In the genomic region with DNA sequence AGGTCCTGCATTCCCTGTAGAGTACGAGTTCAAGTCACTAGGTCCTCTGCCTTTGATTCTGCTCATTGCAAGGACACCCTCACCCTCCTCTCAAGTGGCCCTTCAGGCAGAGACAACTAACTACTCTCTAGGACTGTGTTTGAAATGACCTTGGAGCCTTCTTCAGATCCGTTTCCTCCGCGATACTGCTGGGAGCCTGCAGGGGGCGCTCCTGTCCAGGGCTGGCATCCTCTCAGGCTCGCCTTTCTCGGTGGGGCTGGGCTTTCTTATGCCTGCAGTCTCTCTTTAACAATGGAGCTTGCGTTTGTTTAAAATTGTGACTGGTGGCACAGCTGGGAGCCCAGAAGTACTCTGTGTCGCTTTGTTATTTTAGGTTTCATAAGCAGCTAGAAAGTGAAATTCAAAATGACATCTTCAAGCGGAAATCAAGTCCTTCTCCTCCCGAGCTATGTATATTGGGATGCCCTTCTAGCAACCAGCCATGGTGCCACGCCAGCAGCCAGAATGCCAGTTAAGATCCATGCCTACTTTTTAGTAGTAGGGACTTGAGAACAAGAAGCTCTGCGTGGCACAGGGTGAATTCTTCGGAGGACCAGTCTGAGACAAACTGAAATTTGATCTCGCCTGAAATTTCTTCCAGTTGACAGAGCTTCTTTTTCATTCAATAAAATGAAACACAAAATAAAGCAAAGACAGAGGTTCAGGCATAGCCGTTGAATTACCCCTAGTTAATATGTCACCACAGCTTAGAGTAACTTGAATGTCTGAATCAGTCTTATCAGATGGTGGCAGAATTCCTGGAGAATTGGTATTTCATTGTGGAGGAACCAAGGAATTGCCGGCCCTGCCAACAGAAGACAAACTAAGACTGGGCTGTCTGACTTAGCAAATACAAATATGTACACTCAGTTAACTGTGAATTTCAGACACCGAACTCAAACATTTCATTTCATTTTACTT, we compare ENCODE assay signal across 8 mouse cellular contexts. TPM values are rescaled to one million over a fixed set of nuclear protein-coding genes. Genes with fewer than 3 reads are reported as not detected.
DNase-seq lines count a peak whose midpoint lies in the region; ATAC-seq lines count a peak whose summit lies in the region.

No protein-coding gene starts in this region.

- H3K4me2 ChIP-seq in heart, embryonic 15.5 days = peak overlapping the region; percentile 53
- H3K4me2 ChIP-seq in liver, embryonic 13.5 days = peak overlapping the region; percentile 9
- H3K4me2 ChIP-seq in stomach, embryonic 15.5 days = peak overlapping the region; percentile 50

- H3K36me3 ChIP-seq in forebrain, embryonic 10.5 days (replicated peaks) = no peaks in the 10 kb centered on the region
- no peaks in the 10 kb centered on the region for H3K36me3 ChIP-seq in heart, embryonic 15.5 days
- no peaks in the 10 kb centered on the region for H3K36me3 ChIP-seq in liver, embryonic 13.5 days
- no peaks in the 10 kb centered on the region for H3K36me3 ChIP-seq in stomach, embryonic 15.5 days

- peaks cover 8% of the 10 kb centered on the region for H3K27me3 ChIP-seq in forebrain, embryonic 10.5 days (ENCODE audit: poor library complexity, severe bottlenecking)
- H3K27me3 ChIP-seq in heart, embryonic 15.5 days = no peaks in the 10 kb centered on the region
- H3K27me3 ChIP-seq in liver, embryonic 13.5 days = no peaks in the 10 kb centered on the region
- no peaks in the 10 kb centered on the region for H3K27me3 ChIP-seq in stomach, embryonic 15.5 days (replicated peaks)

- peak; percentile 51 for ATAC-seq in CD4-positive, CD25-positive, alpha-beta regulatory T cell, adult 4 months
- ATAC-seq in heart, embryonic 15.5 days (replicated peaks; ENCODE audit: insufficient number of reproducible peaks, insufficient read depth, low FRiP score, low read depth) = peak; percentile 55
- ATAC-seq in liver, embryonic 13.5 days (ENCODE audit: low read depth) = no peak
- peak; percentile 68; the same call in 1 of the 2 replicates for ATAC-seq in stomach, embryonic 15.5 days (ENCODE audit: insufficient read depth, low FRiP score, low read depth)

- no peaks in the 10 kb centered on the region for H3K9me3 ChIP-seq in forebrain, embryonic 10.5 days
- no peaks in the 10 kb centered on the region for H3K9me3 ChIP-seq in heart, embryonic 15.5 days (replicated peaks)
- no peaks in the 10 kb centered on the region for H3K9me3 ChIP-seq in liver, embryonic 13.5 days (replicated peaks)
- no peaks in the 10 kb centered on the region for H3K9me3 ChIP-seq in stomach, embryonic 15.5 days

- H3K4me1 ChIP-seq in forebrain, embryonic 10.5 days = peaks cover 14% of the 10 kb centered on the region
- H3K4me1 ChIP-seq in heart, embryonic 15.5 days (replicated peaks) = 0 out of 2 replicates have a peak, but pooled peaks cover 2% of the 10 kb centered on the region
- no peaks in the 10 kb centered on the region for H3K4me1 ChIP-seq in liver, embryonic 13.5 days (replicated peaks)
- no peaks in the 10 kb centered on the region for H3K4me1 ChIP-seq in stomach, embryonic 15.5 days

- H3K4me3 ChIP-seq in forebrain, embryonic 10.5 days = peak overlapping the region; percentile 32
- H3K4me3 ChIP-seq in heart, embryonic 15.5 days = peak overlapping the region; percentile 26
- H3K4me3 ChIP-seq in liver, embryonic 13.5 days (replicated peaks) = no peak overlapping the region; the same call in 1 of the 2 replicates
- peak overlapping the region; percentile 24 for H3K4me3 ChIP-seq in stomach, embryonic 15.5 days (replicated peaks)

- peak; percentile 6 for DNase-seq in c-Kit-negative CD71-positive TER-119-positive erythroid progenitor cells, embryonic 14.5 days (ENCODE audit: low read depth, low spot score)
- peak; percentile 82 for DNase-seq in forebrain, embryonic 10.5 days (ENCODE audit: extremely low spot score, low spot score)
- peak; percentile 86 to 88 for DNase-seq in kidney, postnatal 25 days
- DNase-seq in liver, embryonic 13.5 days = peak; percentile 33
- peak; percentile 85 for DNase-seq in neural tube, embryonic 10.5 days (ENCODE audit: extremely low spot score, low spot score)

- WGBS in forebrain, embryonic 10.5 days = 31% methylated on average over 18 of the region's 18 CpGs
- WGBS in heart, embryonic 15.5 days = 28% methylated on average over 18 of the region's 18 CpGs
- WGBS in liver, embryonic 13.5 days (ENCODE audit: insufficient replicate concordance) = 29% methylated on average over 18 of the region's 18 CpGs
- WGBS in stomach, embryonic 15.5 days = 18% methylated on average over 18 of the region's 18 CpGs

- peak overlapping the region; percentile 37; the same call in 1 of the 2 replicates for H3K27ac ChIP-seq in forebrain, embryonic 10.5 days
- no peak overlapping the region for H3K27ac ChIP-seq in heart, embryonic 15.5 days
- H3K27ac ChIP-seq in liver, embryonic 13.5 days = no peak overlapping the region
- H3K27ac ChIP-seq in stomach, embryonic 15.5 days = no peak overlapping the region

- no peak overlapping the region for H3K9ac ChIP-seq in heart, embryonic 15.5 days
- H3K9ac ChIP-seq in liver, embryonic 13.5 days = no peak overlapping the region
- no peak overlapping the region for H3K9ac ChIP-seq in stomach, embryonic 15.5 days

RNA-seq across cellular contexts. Expression of a gene that starts 28.8 kb away (rescaled TPM):
- polyA plus RNA-seq in CD4-positive, CD25-positive, alpha-beta regulatory T cell, adult 4 months (2017; shearing (Covaris generic)) = 10 to 100 TPM; 13.7 to 20.3 TPM
- 13.3 and 15.7 TPM in 2 replicates for polyA plus RNA-seq in forebrain, embryonic 10.5 days (2016; fragmentation: Nextera tagmentation; extraction: Ambion mirVana)
- 14.4 and 16.7 TPM in 2 replicates for polyA plus RNA-seq in heart, embryonic 15.5 days (2015; fragmentation: Nextera tagmentation; extraction: Ambion mirVana)
- polyA plus RNA-seq in liver, embryonic 13.5 days (2015; fragmentation: Nextera tagmentation; extraction: Ambion mirVana) = 7.0 and 7.8 TPM in 2 replicates
- 15.8 and 17.7 TPM in 2 replicates for polyA plus RNA-seq in stomach, embryonic 15.5 days (2015; fragmentation: Nextera tagmentation; extraction: Ambion mirVana)

Comparison
In these comparisons a context has a peak if more than half of its experiments do, and no peak if none do; other contexts are left out.
1. DNase-seq: peak in every context shown above with its lines; median percentile 87 in kidney, postnatal 25 days; 85 in neural tube, embryonic 10.5 days; 82 in forebrain, embryonic 10.5 days; 33 in liver, embryonic 13.5 days; 6 in c-Kit-negative CD71-positive TER-119-positive erythroid progenitor cells, embryonic 14.5 days.